Comparison of ENCODE assay signal across 8 mouse cellular contexts in genomic region chr7:24298973-24299708, GRCm38 (mm10). TPM values are rescaled to one million over a fixed set of nuclear protein-coding genes. Genes with fewer than 3 reads are reported as not detected.
DNase-seq lines count a peak whose midpoint lies in the region; ATAC-seq lines count a peak whose summit lies in the region.

No protein-coding gene starts in this region.

- ATAC-seq in megakaryocyte, adult 5-6 weeks (ENCODE audit: poor library complexity, severe bottlenecking) = peak; percentile 89

- peak; percentile 57 to 68 for DNase-seq in adrenal gland, adult 18-20 months (ENCODE audit: low spot score in 2 of 2)
- DNase-seq in embryo, embryonic 10 days (ENCODE audit: low spot score) = peak; percentile 98
- DNase-seq in gastrocnemius, adult 8-10 months (ENCODE audit: low spot score in 2 of 2) = peak; percentile 29 to 50
- peak; percentile 80 for DNase-seq in hindlimb bud, embryonic 11.5 days (ENCODE audit: extremely low spot score, low read depth, low spot score)
- DNase-seq in left cerebral cortex, adult 8-10 months (ENCODE audit: low spot score in 2 of 2) = peak; percentile 78 to 93
- DNase-seq in right cerebral cortex, adult 18-20 months = peak; percentile 93
- peak; percentile 74 for DNase-seq in urinary bladder, postnatal 14 days (ENCODE audit: low spot score)

RNA-seq across cellular contexts. Expression of gene Zfp61, which starts 1.9 kb away (rescaled TPM):
- 1 to 10 TPM; 6.9 to 7.0 TPM for total RNA-seq in adrenal gland, adult 18-20 months (2021)
- total RNA-seq in gastrocnemius, adult 8-10 months (2022) = 1 to 10 TPM; 2.8 to 4.9 (median 3.3) TPM
- total RNA-seq in left cerebral cortex, adult 8-10 months (2022) = 10 to 100 TPM; 19.0 to 24.4 (median 21.5) TPM
- 4.2 and 4.9 TPM in 2 replicates for total RNA-seq in megakaryocyte, adult 5-6 weeks (2015)
- total RNA-seq in megakaryocyte, adult 5-6 weeks (2017) = 10.6 and 12.7 TPM in 2 replicates

RNA-seq across cellular contexts. Expression of gene Zfp94, which starts 17.3 kb away (rescaled TPM):
- total RNA-seq in adrenal gland, adult 18-20 months (2021) = 1 to 10 TPM; 4.2 to 4.4 TPM
- total RNA-seq in gastrocnemius, adult 8-10 months (2022) = 1 to 10 TPM; 1.7 to 3.1 (median 2.9) TPM
- 10 to 100 TPM; 14.2 to 16.4 (median 15.7) TPM for total RNA-seq in left cerebral cortex, adult 8-10 months (2022)
- total RNA-seq in megakaryocyte, adult 5-6 weeks (2015) = 0.49 and 1.6 TPM in 2 replicates
- total RNA-seq in megakaryocyte, adult 5-6 weeks (2017) = 0.94 and 0.95 TPM in 2 replicates

RNA-seq across cellular contexts. Expression of gene Zfp93, which starts 28.9 kb away (rescaled TPM):
- 1 to 10 TPM; 3.1 to 4.5 TPM for total RNA-seq in adrenal gland, adult 18-20 months (2021)
- total RNA-seq in gastrocnemius, adult 8-10 months (2022) = 1 to 10 TPM; 5.9 to 6.9 (median 6.2) TPM
- 10 to 100 TPM; 12.3 to 15.8 (median 13.6) TPM for total RNA-seq in left cerebral cortex, adult 8-10 months (2022)
- 0.36 TPM in 1 of 2 replicates, not detected in the other for total RNA-seq in megakaryocyte, adult 5-6 weeks (2015)
- 0.08 and 0.26 TPM in 2 replicates for total RNA-seq in megakaryocyte, adult 5-6 weeks (2017)

RNA-seq across cellular contexts. Expression of gene Tescl, which starts 34.6 kb away (rescaled TPM):
- 1 to 10 TPM in 1 of 2 experiments, under 1 TPM in 1; 0.73 to 1.3 TPM for total RNA-seq in adrenal gland, adult 18-20 months (2021)
- total RNA-seq in gastrocnemius, adult 8-10 months (2022) = not detected
- not detected for total RNA-seq in left cerebral cortex, adult 8-10 months (2022)
- not detected in 2 replicates for total RNA-seq in megakaryocyte, adult 5-6 weeks (2015)
- not detected in 2 replicates for total RNA-seq in megakaryocyte, adult 5-6 weeks (2017)

RNA-seq across cellular contexts. Expression of gene Zfp108, which starts 44.5 kb away (rescaled TPM):
- 1 to 10 TPM; 2.1 to 2.9 TPM for total RNA-seq in adrenal gland, adult 18-20 months (2021)
- 1 to 10 TPM; 2.0 to 2.4 (median 2.2) TPM for total RNA-seq in gastrocnemius, adult 8-10 months (2022)
- 1 to 10 TPM; 7.7 to 9.9 (median 9.0) TPM for total RNA-seq in left cerebral cortex, adult 8-10 months (2022)
- total RNA-seq in megakaryocyte, adult 5-6 weeks (2015) = 0.56 and 0.93 TPM in 2 replicates
- total RNA-seq in megakaryocyte, adult 5-6 weeks (2017) = 0.51 and 0.65 TPM in 2 replicates

Comparison
In these comparisons a context has a peak if more than half of its experiments do, and no peak if none do; other contexts are left out.
1. Peak in every context shown above with its lines: DNase-seq and ATAC-seq.
2. DNase-seq: peak in every context shown above with its lines; median percentile 98 in embryo, embryonic 10 days; 93 in right cerebral cortex, adult 18-20 months; 86 in left cerebral cortex, adult 8-10 months; 80 in hindlimb bud, embryonic 11.5 days; 74 in urinary bladder, postnatal 14 days; 62 in adrenal gland, adult 18-20 months; 40 in gastrocnemius, adult 8-10 months.